Mouse (Mus musculus): ENCODE data around the gene Spats2. TPM values are rescaled to one million over a fixed set of nuclear protein-coding genes. Genes with fewer than 3 reads are reported as not detected.
A peak's percentile ranks its signal among the peaks of the same experiment; 100 is the strongest.

The Spats2 gene
- polyA plus RNA-seq, 1 experiment: 25.8 TPM

DNA sequence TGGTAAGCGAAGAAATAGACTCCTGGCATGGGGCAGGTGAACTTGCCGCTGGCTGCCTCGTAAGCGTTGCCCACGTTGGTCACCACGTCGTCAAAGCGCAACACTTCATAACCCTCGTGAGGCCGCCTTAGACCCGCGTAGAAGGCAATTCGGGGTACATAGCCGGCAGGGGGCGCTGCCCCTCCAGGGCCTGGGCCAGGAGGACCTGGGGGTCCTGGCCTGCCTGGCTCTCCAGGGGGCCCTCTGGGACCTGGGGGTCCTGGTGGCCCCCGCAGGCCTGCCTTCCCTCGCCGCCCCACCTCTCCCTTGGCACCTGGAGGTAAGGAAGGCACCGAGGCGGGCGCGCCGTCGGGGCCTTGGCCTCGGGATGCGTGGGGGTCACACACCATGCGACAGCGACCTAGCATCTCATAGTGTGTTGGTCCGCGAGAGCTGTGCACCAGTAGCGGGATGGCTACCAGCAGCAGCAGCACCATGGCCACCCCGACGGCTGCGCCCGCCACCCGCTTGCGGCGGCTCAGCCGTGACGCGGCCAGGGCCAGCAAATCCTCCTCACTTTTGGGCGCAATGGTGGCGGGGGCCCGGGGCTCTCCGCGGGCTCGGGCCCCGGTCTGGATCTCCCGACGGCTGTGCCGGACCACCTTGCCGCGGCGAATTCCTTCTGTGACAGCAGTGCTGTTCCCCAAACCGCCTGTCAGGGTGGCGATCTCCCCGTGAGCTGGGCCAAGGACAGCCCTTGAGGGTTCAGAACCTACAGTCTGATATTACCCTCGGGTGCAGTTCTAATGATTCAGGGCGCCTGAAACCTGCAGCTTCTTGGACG lies 38.3 kb upstream of the Spats2 start, which contains the start of gene C1ql4:
Gene C1ql4, minus strand, starts transcription at position 565 of the 823 bp plus-strand sequence.
- no peak within 1 kb of the TSS for H3K27ac ChIP-seq (ENCODE audit: insufficient read depth, low read length)

GRCm38 (mm10) chr15:99088292-99088691 lies 37.4 kb upstream of the Spats2 start:
- TF ChIP-seq CTCF (IDR thresholded peaks at IDR 0.05; ENCODE audit: extremely low read depth, insufficient read depth, low read length) (peak; percentile 35), POLR2A (IDR thresholded peaks at IDR 0.05; ENCODE audit: extremely low read depth, insufficient read depth, low read length) (no peak)
- no peaks in the 10 kb centered on the region for H3K4me1 ChIP-seq (ENCODE audit: control insufficient read depth, insufficient read depth, low read length)
- H3K27ac ChIP-seq (ENCODE audit: insufficient read depth, low read length): no peak overlapping the region
- H3K4me3 ChIP-seq (ENCODE audit: insufficient read depth, low read length): no peak overlapping the region

More for the DNA sequence above, 38.3 kb upstream of the Spats2 start, which contains the start of gene C1ql4:
- H3K4me1 ChIP-seq (ENCODE audit: control insufficient read depth, insufficient read depth, low read length): no peaks in the 10 kb centered on the region
- no peak for TF ChIP-seq CTCF (IDR thresholded peaks at IDR 0.05; ENCODE audit: extremely low read depth, insufficient read depth, low read length)
- no peak for TF ChIP-seq POLR2A (IDR thresholded peaks at IDR 0.05; ENCODE audit: extremely low read depth, insufficient read depth, low read length)
- H3K4me3 ChIP-seq (ENCODE audit: insufficient read depth, low read length): no peak within 1 kb of the TSS

GRCm38 (mm10) chr15:99089069-99089468 lies 36.6 kb upstream of the Spats2 start:
- H3K4me3 ChIP-seq (ENCODE audit: insufficient read depth, low read length): no peak overlapping the region
- no peak overlapping the region for H3K27ac ChIP-seq (ENCODE audit: insufficient read depth, low read length)
- TF ChIP-seq CTCF (IDR thresholded peaks at IDR 0.05; ENCODE audit: extremely low read depth, insufficient read depth, low read length) (no peak), POLR2A (IDR thresholded peaks at IDR 0.05; ENCODE audit: extremely low read depth, insufficient read depth, low read length) (no peak)
- no peaks in the 10 kb centered on the region for H3K4me1 ChIP-seq (ENCODE audit: control insufficient read depth, insufficient read depth, low read length)

GRCm38 (mm10) chr15:99092870-99093269 lies 32.8 kb upstream of the Spats2 start, which contains the start of gene Dnajc22:
Gene Dnajc22 (plus strand): TSS chr15:99093170.
- TF ChIP-seq POLR2A (IDR thresholded peaks at IDR 0.05; ENCODE audit: extremely low read depth, insufficient read depth, low read length): no peak
- no peak for TF ChIP-seq CTCF (IDR thresholded peaks at IDR 0.05; ENCODE audit: extremely low read depth, insufficient read depth, low read length)

GRCm38 (mm10) chr15:99093291-99094258 lies 32.1 kb upstream of the Spats2 start:
- Histone ChIP-seq H3K27ac (ENCODE audit: insufficient read depth, low read length) (no peak overlapping the region), H3K4me3 (ENCODE audit: insufficient read depth, low read length) (peak overlapping the region; percentile 17; the same call in 1 of the 2 replicates), H3K4me1 (ENCODE audit: control insufficient read depth, insufficient read depth, low read length) (no peaks in the 10 kb centered on the region)
- TF ChIP-seq CTCF (IDR thresholded peaks at IDR 0.05; ENCODE audit: extremely low read depth, insufficient read depth, low read length) (peak; percentile 34), POLR2A (IDR thresholded peaks at IDR 0.05; ENCODE audit: extremely low read depth, insufficient read depth, low read length) (no peak)

More at GRCm38 (mm10) chr15:99092870-99093269, 32.8 kb upstream of the Spats2 start, which contains the start of gene Dnajc22:
- H3K27ac ChIP-seq (ENCODE audit: insufficient read depth, low read length): no peak within 1 kb of the TSS
- peak within 1 kb of the TSS; percentile 17; the same call in 1 of the 2 replicates for H3K4me3 ChIP-seq (ENCODE audit: insufficient read depth, low read length)
- no peaks in the 10 kb centered on the region for H3K4me1 ChIP-seq (ENCODE audit: control insufficient read depth, insufficient read depth, low read length)

GRCm38 (mm10) chr15:99094631-99095270 lies 31.0 kb upstream of the Spats2 start:
- H3K4me1 ChIP-seq (ENCODE audit: control insufficient read depth, insufficient read depth, low read length): no peaks in the 10 kb centered on the region

DNA sequence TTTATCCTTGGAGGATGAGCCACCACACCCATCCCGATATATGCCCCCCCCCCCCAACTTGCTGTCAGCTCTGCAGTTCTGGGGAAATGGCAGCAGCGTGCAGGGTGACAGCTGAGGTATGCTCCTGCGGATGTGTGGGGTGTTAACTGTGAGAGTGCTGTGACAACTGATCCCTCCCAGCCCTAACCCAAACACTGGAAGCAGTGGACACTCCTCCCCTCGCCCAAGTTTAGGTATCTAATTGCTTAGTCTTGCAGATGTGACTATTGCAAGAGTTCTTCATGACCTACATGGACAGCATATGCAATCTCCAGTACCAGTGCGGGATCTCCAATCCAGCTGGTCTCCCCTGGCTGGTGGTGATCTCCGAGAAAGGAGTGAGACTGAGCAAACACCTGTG lies 30.4 kb upstream of the Spats2 start:
- no peaks in the 10 kb centered on the region for H3K4me1 ChIP-seq (ENCODE audit: control insufficient read depth, insufficient read depth, low read length)

More at GRCm38 (mm10) chr15:99094631-99095270, 31.0 kb upstream of the Spats2 start:
- Histone ChIP-seq H3K27ac (ENCODE audit: insufficient read depth, low read length) (no peak overlapping the region), H3K4me3 (ENCODE audit: insufficient read depth, low read length) (no peak overlapping the region)
- TF ChIP-seq CTCF (IDR thresholded peaks at IDR 0.05; ENCODE audit: extremely low read depth, insufficient read depth, low read length): no peak
- no peak for TF ChIP-seq POLR2A (IDR thresholded peaks at IDR 0.05; ENCODE audit: extremely low read depth, insufficient read depth, low read length)

GRCm38 (mm10) chr15:99096061-99096793 lies 29.5 kb upstream of the Spats2 start:
- TF ChIP-seq CTCF (IDR thresholded peaks at IDR 0.05; ENCODE audit: extremely low read depth, insufficient read depth, low read length) (no peak), POLR2A (IDR thresholded peaks at IDR 0.05; ENCODE audit: extremely low read depth, insufficient read depth, low read length) (no peak)
- Histone ChIP-seq H3K4me1 (ENCODE audit: control insufficient read depth, insufficient read depth, low read length) (no peaks in the 10 kb centered on the region), H3K4me3 (ENCODE audit: insufficient read depth, low read length) (no peak overlapping the region), H3K27ac (ENCODE audit: insufficient read depth, low read length) (no peak overlapping the region)

More for the DNA sequence above, 30.4 kb upstream of the Spats2 start:
- no peak for TF ChIP-seq CTCF (IDR thresholded peaks at IDR 0.05; ENCODE audit: extremely low read depth, insufficient read depth, low read length)
- TF ChIP-seq POLR2A (IDR thresholded peaks at IDR 0.05; ENCODE audit: extremely low read depth, insufficient read depth, low read length): no peak
- H3K27ac ChIP-seq (ENCODE audit: insufficient read depth, low read length): no peak overlapping the region
- no peak overlapping the region for H3K4me3 ChIP-seq (ENCODE audit: insufficient read depth, low read length)
